Mouse (Mus musculus) liver, adult 2 months (tissue): ENCODE measurements around the gene Rhoc. TPM values are rescaled to one million over a fixed set of nuclear protein-coding genes. Genes with fewer than 3 reads are reported as not detected.

Experiments used
- DNase-seq: peaks from one replicate; pipeline ENCODE4 v3.0.0-alpha.2; 2011; ENCODE audit warnings: low read depth, low spot score; ENCODE audit errors: extremely low read depth
- H3K27ac ChIP-seq: fragments of 200-500 bp; replicated peaks from 2 replicates; pipeline ENCODE4 v1.5.1; 2012; ENCODE audit warnings: low read depth, mild to moderate bottlenecking, control low read depth, inconsistent platforms, low read length; ENCODE audit not compliant: insufficient read depth
- H3K27me3 ChIP-seq: fragments of 200-500 bp; 2 replicates; pipeline ENCODE4 v1.6.1; 2012; ENCODE audit warnings: mild to moderate bottlenecking, moderate library complexity, low read length, inconsistent platforms; ENCODE audit not compliant: control insufficient read depth, insufficient read depth
- H3K36me3 ChIP-seq: fragments of 200-500 bp; 2 replicates; pipeline ENCODE4 v1.6.1; 2012; ENCODE audit warnings: low read length, inconsistent platforms; ENCODE audit not compliant: control insufficient read depth, insufficient read depth
- H3K4me1 ChIP-seq: fragments of 200-500 bp; 2 replicates; pipeline ENCODE4 v1.6.1; 2011; ENCODE audit warnings: low read length; ENCODE audit not compliant: control insufficient read depth, insufficient read depth
- H3K4me3 ChIP-seq: fragments of 200-500 bp; 2 replicates; pipeline ENCODE4 v1.5.1; 2011; ENCODE audit warnings: low read depth, mild to moderate bottlenecking, control low read depth, low read length, moderate library complexity; ENCODE audit not compliant: insufficient read depth
- H3K79me2 ChIP-seq: fragments of 200-500 bp; 2 replicates; pipeline ENCODE4 v1.6.1; 2012; ENCODE audit warnings: inconsistent platforms, mild to moderate bottlenecking, low read length, moderate library complexity; ENCODE audit not compliant: control insufficient read depth, insufficient read depth
- H3K9ac ChIP-seq: fragments of 200-500 bp; 2 replicates; pipeline ENCODE4 v1.6.1; 2012; ENCODE audit warnings: low read depth, mild to moderate bottlenecking, control low read depth, inconsistent platforms, low read length
- CTCF ChIP-seq: fragments of 200-500 bp; IDR thresholded peaks from 2 replicates; pipeline ENCODE4 v1.5.1; 2011; ENCODE audit warnings: low read depth, low read length, control low read depth
- POLR2A ChIP-seq: fragments of 200-500 bp; IDR thresholded peaks from 2 replicates; pipeline ENCODE4 v1.6.1; 2011; ENCODE audit warnings: low read length, control low read depth; ENCODE audit not compliant: insufficient read depth; ENCODE audit errors: extremely low read depth
- WGBS: fragments of 180-500 bp; shearing (Covaris S2); methylation state at CpG from one replicate; pipeline ENCODE4 v1.1.7; 2018; 5-methylcytosine and 5-hydroxymethylcytosine counted together
- polyA plus RNA-seq: library from polyadenylated mRNA; depleted of rRNA; stranded (reverse); fragments of >200 nt; gene quantifications from 2 replicates; pipeline ENCODE4 v1.2.3, GENCODE M21; 2012
- total RNA-seq: library from RNA; depleted of rRNA; stranded (reverse); fragments of >200 nt; gene quantifications from 2 replicates; pipeline ENCODE4 v1.2.3, GENCODE M21; 2014

The Rhoc gene
- total and polyA plus RNA-seq, 2 experiments: 10.0 to 11.7 TPM

DNA sequence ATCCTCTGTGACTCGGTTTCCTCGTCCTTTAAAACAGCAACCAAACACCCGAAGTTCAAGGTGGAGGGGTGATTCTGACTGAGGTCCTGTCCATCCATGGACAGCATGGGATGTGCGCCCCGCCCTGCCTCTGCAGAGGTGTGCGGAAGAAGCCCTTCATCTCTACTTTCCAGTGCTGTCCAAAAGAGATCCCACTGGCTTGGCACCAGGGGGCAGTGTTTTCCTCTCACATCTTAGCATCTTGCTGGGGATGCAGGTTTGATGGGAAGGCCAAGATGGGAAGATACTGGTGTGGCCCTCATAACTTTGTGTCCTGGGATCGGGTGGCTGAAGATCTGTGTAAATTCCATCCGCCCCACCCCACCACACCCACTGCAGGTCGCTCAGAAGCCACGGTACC, 18.1 kb upstream of the Rhoc start:
- peak; percentile 27 for DNase-seq
- 55% methylated on average over 10 of the region's 10 CpGs for WGBS
- no peak overlapping the region for H3K4me3 ChIP-seq

GRCm38 (mm10) chr3:104770918-104771317, 17.3 kb upstream of the Rhoc start:
- H3K27me3 ChIP-seq: no peaks in the 10 kb centered on the region; the same call in 1 of the 2 replicates
- no peaks in the 10 kb centered on the region for H3K79me2 ChIP-seq
- H3K27ac ChIP-seq: no peak overlapping the region
- WGBS: 86% methylated on average over 3 of the region's 3 CpGs
- no peaks in the 10 kb centered on the region for H3K36me3 ChIP-seq
- no peak overlapping the region for H3K4me3 ChIP-seq
- no peaks in the 10 kb centered on the region for H3K4me1 ChIP-seq
- H3K9ac ChIP-seq: no peak overlapping the region
- no peak for TF ChIP-seq CTCF
- TF ChIP-seq POLR2A: no peak
- DNase-seq: no peak

More for the DNA sequence above, 18.1 kb upstream of the Rhoc start:
- Histone ChIP-seq H3K4me1 (no peaks in the 10 kb centered on the region), H3K27me3 (no peaks in the 10 kb centered on the region; the same call in 1 of the 2 replicates), H3K9ac (no peak overlapping the region), H3K79me2 (no peaks in the 10 kb centered on the region), H3K27ac (no peak overlapping the region), H3K36me3 (no peaks in the 10 kb centered on the region)
- TF ChIP-seq CTCF (peak; percentile 64), POLR2A (no peak)

GRCm38 (mm10) chr3:104771460-104771859, 16.7 kb upstream of the Rhoc start:
- H3K9ac ChIP-seq: no peak overlapping the region
- no peak for TF ChIP-seq CTCF
- no peaks in the 10 kb centered on the region for H3K79me2 ChIP-seq
- no peaks in the 10 kb centered on the region; the same call in 1 of the 2 replicates for H3K27me3 ChIP-seq
- H3K4me1 ChIP-seq: no peaks in the 10 kb centered on the region
- H3K4me3 ChIP-seq: no peak overlapping the region
- H3K27ac ChIP-seq: no peak overlapping the region
- 70% methylated on average over 6 of the region's 6 CpGs for WGBS
- no peak for DNase-seq
- H3K36me3 ChIP-seq: no peaks in the 10 kb centered on the region

- Histone ChIP-seq H3K79me2 (no peaks in the 10 kb centered on the region), H3K36me3 (no peaks in the 10 kb centered on the region), H3K9ac (no peak overlapping the region), H3K4me1 (no peaks in the 10 kb centered on the region), H3K4me3 (no peak overlapping the region), H3K27ac (no peak overlapping the region), H3K27me3 (no peaks in the 10 kb centered on the region; the same call in 1 of the 2 replicates)
- DNase-seq: no peak
- no peak for TF ChIP-seq POLR2A
- no peak for TF ChIP-seq CTCF
- WGBS: 91% methylated on average over 7 of the region's 7 CpGs
These were observed 14.9 kb upstream of the Rhoc start for GRCm38 (mm10) chr3:104773301-104773700.

DNA sequence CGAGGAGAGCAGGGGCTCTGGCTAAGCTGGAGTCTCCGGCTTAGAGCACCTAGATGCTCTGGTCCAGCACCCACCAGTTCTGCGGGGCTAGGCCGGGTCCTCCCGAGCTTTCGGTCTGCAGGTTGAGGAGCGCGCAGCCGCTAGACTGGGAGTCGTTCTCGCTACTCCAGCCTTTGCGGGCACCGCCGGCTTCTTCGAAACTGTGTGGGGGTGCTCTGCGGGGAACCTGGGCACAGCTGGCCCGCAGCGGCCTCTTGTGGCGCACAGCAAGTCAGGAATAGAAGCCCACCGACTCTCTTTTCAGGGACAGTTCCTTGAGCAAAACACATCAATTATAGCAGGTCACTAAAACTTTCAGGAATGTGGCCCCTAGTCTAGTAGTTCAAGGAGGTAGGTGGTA, 10.8 kb upstream of the Rhoc start:
- Histone ChIP-seq H3K4me1 (peaks cover 5% of the 10 kb centered on the region; the same call in 1 of the 2 replicates), H3K27me3 (peaks cover 9% of the 10 kb centered on the region), H3K27ac (no peak overlapping the region), H3K79me2 (no peaks in the 10 kb centered on the region), H3K4me3 (no peak overlapping the region), H3K9ac (no peak overlapping the region), H3K36me3 (no peaks in the 10 kb centered on the region)
- no peak for DNase-seq
- WGBS: 9% methylated on average over 20 of the region's 20 CpGs
- TF ChIP-seq POLR2A (no peak), CTCF (peak; percentile 31)

- 7% methylated on average over 7 of the region's 7 CpGs for whole genome bisulfite sequencing
- no peak overlapping the region for H3K4me3 ChIP-seq
- H3K27me3 ChIP-seq: peaks cover 9% of the 10 kb centered on the region
- H3K9ac ChIP-seq: no peak overlapping the region
- H3K4me1 ChIP-seq: peaks cover 5% of the 10 kb centered on the region; the same call in 1 of the 2 replicates
- no peak overlapping the region for H3K27ac ChIP-seq
- no peaks in the 10 kb centered on the region for H3K36me3 ChIP-seq
- DNase-seq: no peak
- H3K79me2 ChIP-seq: no peaks in the 10 kb centered on the region
- TF ChIP-seq POLR2A (no peak), CTCF (peak; percentile 91)
These were observed 8.2 kb upstream of the Rhoc start for GRCm38 (mm10) chr3:104779949-104780348.
